Mouse (Mus musculus) intestine, embryonic 15.5 days (tissue): ENCODE measurements around the gene Tmem9. TPM values are rescaled to one million over a fixed set of nuclear protein-coding genes. Genes with fewer than 3 reads are reported as not detected.

ENCODE experiments used
- ATAC-seq: fragments of 200-750 bp; cut with Nextera tagmentation; 2 replicates; pipeline ENCODE4 v1.8.0; 2017; ENCODE audit warnings: moderate TSS enrichment, moderate library complexity
- H3K27ac ChIP-seq: fragments of 300-500 bp; sonication (generic); 2 replicates; pipeline ENCODE4 v1.5.1; 2015; ENCODE audit warnings: mild to moderate bottlenecking, inconsistent platforms
- H3K27me3 ChIP-seq: fragments of 300-500 bp; sonication (generic); replicated peaks from 2 replicates; pipeline ENCODE4 v1.6.1; 2015; ENCODE audit warnings: inconsistent platforms
- H3K36me3 ChIP-seq: fragments of 300-500 bp; sonication (generic); 2 replicates; pipeline ENCODE4 v1.6.1; 2015; ENCODE audit warnings: inconsistent platforms
- H3K4me1 ChIP-seq: fragments of 300-500 bp; sonication (generic); replicated peaks from 2 replicates; pipeline ENCODE4 v1.6.1; 2015; ENCODE audit warnings: inconsistent platforms
- H3K4me2 ChIP-seq: fragments of 300-500 bp; sonication (generic); replicated peaks from 2 replicates; pipeline ENCODE4 v1.6.1; 2015; ENCODE audit warnings: mild to moderate bottlenecking, inconsistent platforms
- H3K4me3 ChIP-seq: fragments of 300-500 bp; sonication (generic); replicated peaks from 2 replicates; pipeline ENCODE4 v1.5.1; 2015; ENCODE audit warnings: inconsistent platforms
- H3K9ac ChIP-seq: fragments of 300-500 bp; sonication (generic); 2 replicates; pipeline ENCODE4 v1.6.1; 2015; ENCODE audit warnings: inconsistent platforms
- H3K9me3 ChIP-seq: fragments of 300-500 bp; sonication (generic); 2 replicates; pipeline ENCODE4 v1.6.1; 2016; ENCODE audit warnings: inconsistent platforms
- WGBS: fragments of 180-500 bp; shearing (Covaris S2); methylation state at CpG from one replicate; pipeline ENCODE4 v1.1.7; 2015; 5-methylcytosine and 5-hydroxymethylcytosine counted together
- polyA plus RNA-seq: library from polyadenylated mRNA; unstranded; fragments of >200 nt; fragmentation: Nextera tagmentation; extraction: Ambion mirVana; gene quantifications from 2 replicates; pipeline ENCODE4 v1.2.1, GENCODE M21; 2015

Tmem9 gene
- polyA plus RNA-seq, 1 experiment from 2014 or later: 142 TPM

- no peak overlapping the region for H3K4me3 ChIP-seq
- 81% methylated on average over 2 of the region's 2 CpGs for WGBS
- no peak overlapping the region for H3K27ac ChIP-seq
- H3K4me1 ChIP-seq: no peaks in the 10 kb centered on the region
- no peaks in the 10 kb centered on the region for H3K36me3 ChIP-seq
- ATAC-seq: peak; percentile 73
- H3K27me3 ChIP-seq: no peaks in the 10 kb centered on the region
- no peak overlapping the region for H3K9ac ChIP-seq
- no peaks in the 10 kb centered on the region for H3K9me3 ChIP-seq
- H3K4me2 ChIP-seq: no peak overlapping the region
Measured at GRCm38 (mm10) chr1:136001438-136001837, 6.5 kb upstream of the Tmem9 start.

- no peak for ATAC-seq
- Histone ChIP-seq H3K27ac (no peak within 1 kb of the TSS), H3K4me2 (peak within 1 kb of the TSS; percentile 83), H3K4me1 (no peaks in the 10 kb centered on the region), H3K36me3 (no peaks in the 10 kb centered on the region), H3K4me3 (peak within 1 kb of the TSS; percentile 47; the same call in 1 of the 2 replicates), H3K9me3 (no peaks in the 10 kb centered on the region), H3K9ac (no peak within 1 kb of the TSS; the same call in 1 of the 2 replicates), H3K27me3 (no peaks in the 10 kb centered on the region)
- WGBS: 84% methylated on average over 3 of the region's 3 CpGs
Measured at GRCm38 (mm10) chr1:136006292-136006748, 1.6 kb upstream of the Tmem9 start, which contains the start of gene Igfn1. TSS of gene Igfn1 (minus strand) at chr1:136006342.

GRCm38 (mm10) chr1:136008159-136008533 is 196 bp downstream of the Tmem9 start:
- no peaks in the 10 kb centered on the region for H3K9me3 ChIP-seq

GRCm38 (mm10) chr1:136010247-136010646 is 2.3 kb downstream of the Tmem9 start:
- H3K36me3 ChIP-seq: no peaks in the 10 kb centered on the region
- no peak overlapping the region for H3K4me3 ChIP-seq
- no peaks in the 10 kb centered on the region for H3K27me3 ChIP-seq
- no peak overlapping the region for H3K27ac ChIP-seq
- no peaks in the 10 kb centered on the region for H3K9me3 ChIP-seq
- H3K4me2 ChIP-seq: no peak overlapping the region
- 92% methylated on average over 4 of the region's 4 CpGs for WGBS
- no peak overlapping the region for H3K9ac ChIP-seq
- ATAC-seq: no peak
- no peaks in the 10 kb centered on the region for H3K4me1 ChIP-seq

More at GRCm38 (mm10) chr1:136008159-136008533, 196 bp downstream of the Tmem9 start:
- H3K27me3 ChIP-seq: no peaks in the 10 kb centered on the region
- H3K4me3 ChIP-seq: peak overlapping the region; percentile 47
- H3K4me2 ChIP-seq: peak overlapping the region; percentile 83
- H3K27ac ChIP-seq: no peak overlapping the region
- H3K9ac ChIP-seq: no peak overlapping the region
- 14% methylated on average over 8 of the region's 8 CpGs for WGBS
- H3K36me3 ChIP-seq: no peaks in the 10 kb centered on the region
- H3K4me1 ChIP-seq: no peaks in the 10 kb centered on the region
- peak; percentile 82 for ATAC-seq

- Histone ChIP-seq H3K9ac (no peak overlapping the region), H3K4me2 (no peak overlapping the region), H3K9me3 (no peaks in the 10 kb centered on the region), H3K27ac (no peak overlapping the region), H3K36me3 (no peaks in the 10 kb centered on the region), H3K27me3 (no peaks in the 10 kb centered on the region), H3K4me1 (0 out of 2 replicates have a peak, but pooled peaks cover 3% of the 10 kb centered on the region), H3K4me3 (no peak overlapping the region)
- no peak for ATAC-seq
- WGBS: 83% methylated on average over 4 of the region's 4 CpGs
Measured at GRCm38 (mm10) chr1:136013513-136013912, 5.6 kb downstream of the Tmem9 start.

GRCm38 (mm10) chr1:136014796-136015502 is 7.0 kb downstream of the Tmem9 start:
- H3K9ac ChIP-seq: no peak overlapping the region
- no peaks in the 10 kb centered on the region for H3K9me3 ChIP-seq
- no peaks in the 10 kb centered on the region for H3K36me3 ChIP-seq
- no peak overlapping the region for H3K4me2 ChIP-seq
- WGBS: 58% methylated on average over 2 of the region's 2 CpGs
- H3K27ac ChIP-seq: no peak overlapping the region
- no peaks in the 10 kb centered on the region for H3K27me3 ChIP-seq
- 0 out of 2 replicates have a peak, but pooled peaks cover 7% of the 10 kb centered on the region for H3K4me1 ChIP-seq
- no peak; the same call in 1 of the 2 replicates for ATAC-seq
- no peak overlapping the region for H3K4me3 ChIP-seq

GRCm38 (mm10) chr1:136017307-136017706 is 9.4 kb downstream of the Tmem9 start:
- 93% methylated on average over 2 of the region's 2 CpGs for WGBS
- peak; percentile 31; the same call in 1 of the 2 replicates for ATAC-seq
- no peak overlapping the region for H3K27ac ChIP-seq
- H3K4me2 ChIP-seq: peak overlapping the region; percentile 92
- H3K27me3 ChIP-seq: no peaks in the 10 kb centered on the region
- no peak overlapping the region for H3K9ac ChIP-seq
- 0 out of 2 replicates have a peak, but pooled peaks cover 7% of the 10 kb centered on the region for H3K4me1 ChIP-seq
- no peaks in the 10 kb centered on the region for H3K36me3 ChIP-seq
- no peaks in the 10 kb centered on the region for H3K9me3 ChIP-seq
- no peak overlapping the region for H3K4me3 ChIP-seq

GRCm38 (mm10) chr1:136017907-136018313 is 10.0 kb downstream of the Tmem9 start:
- Histone ChIP-seq H3K4me3 (peak overlapping the region; percentile 83), H3K9ac (peak overlapping the region; percentile 77), H3K27ac (peak overlapping the region; percentile 67), H3K4me2 (peak overlapping the region; percentile 92), H3K9me3 (no peaks in the 10 kb centered on the region), H3K27me3 (no peaks in the 10 kb centered on the region), H3K36me3 (no peaks in the 10 kb centered on the region), H3K4me1 (0 out of 2 replicates have a peak, but pooled peaks cover 7% of the 10 kb centered on the region)
- peak; percentile 98 for ATAC-seq
- under 1% methylated on average over 22 of the region's 22 CpGs for WGBS

- ATAC-seq: peak; percentile 60
- H3K4me3 ChIP-seq: peak overlapping the region; percentile 83
- peak overlapping the region; percentile 77 for H3K9ac ChIP-seq
- H3K27ac ChIP-seq: peak overlapping the region; percentile 67
- 0 out of 2 replicates have a peak, but pooled peaks cover 4% of the 10 kb centered on the region for H3K36me3 ChIP-seq
- 2% methylated on average over 24 of the region's 24 CpGs for WGBS
- H3K4me2 ChIP-seq: peak overlapping the region; percentile 92
- H3K9me3 ChIP-seq: no peaks in the 10 kb centered on the region
- no peaks in the 10 kb centered on the region for H3K27me3 ChIP-seq
- H3K4me1 ChIP-seq: 0 out of 2 replicates have a peak, but pooled peaks cover 7% of the 10 kb centered on the region
Measured at GRCm38 (mm10) chr1:136018390-136019189, 10.6 kb downstream of the Tmem9 start.

- no peaks in the 10 kb centered on the region for H3K4me1 ChIP-seq
- H3K9ac ChIP-seq: no peak overlapping the region
- WGBS: 70% methylated on average over 7 of the region's 7 CpGs
- ATAC-seq: no peak
- H3K27me3 ChIP-seq: no peaks in the 10 kb centered on the region
- H3K4me2 ChIP-seq: no peak overlapping the region
- no peak overlapping the region for H3K27ac ChIP-seq
- no peak overlapping the region for H3K4me3 ChIP-seq
- no peaks in the 10 kb centered on the region for H3K9me3 ChIP-seq
- H3K36me3 ChIP-seq: peaks cover 50% of the 10 kb centered on the region
Measured at GRCm38 (mm10) chr1:136030201-136030600, 22.3 kb downstream of the Tmem9 start.

- H3K9ac ChIP-seq: no peak overlapping the region
- peaks cover 45% of the 10 kb centered on the region for H3K36me3 ChIP-seq
- H3K27me3 ChIP-seq: no peaks in the 10 kb centered on the region
- H3K4me2 ChIP-seq: no peak overlapping the region
- ATAC-seq: no peak
- H3K4me1 ChIP-seq: no peaks in the 10 kb centered on the region
- no peaks in the 10 kb centered on the region for H3K9me3 ChIP-seq
- no peak overlapping the region for H3K4me3 ChIP-seq
- 75% methylated on average over 8 of the region's 8 CpGs for WGBS
- H3K27ac ChIP-seq: no peak overlapping the region
Measured at GRCm38 (mm10) chr1:136031697-136032096, 23.7 kb downstream of the Tmem9 start.

- 53% methylated on average over 7 of the region's 7 CpGs for WGBS
- no peaks in the 10 kb centered on the region for H3K9me3 ChIP-seq
- no peak overlapping the region for H3K27ac ChIP-seq
- no peak for ATAC-seq
- H3K4me3 ChIP-seq: no peak overlapping the region
- H3K27me3 ChIP-seq: no peaks in the 10 kb centered on the region
- peaks cover 39% of the 10 kb centered on the region for H3K36me3 ChIP-seq
- no peak overlapping the region for H3K4me2 ChIP-seq
- H3K4me1 ChIP-seq: no peaks in the 10 kb centered on the region
- H3K9ac ChIP-seq: no peak overlapping the region
Measured at GRCm38 (mm10) chr1:136032961-136033360, 25.0 kb downstream of the Tmem9 start.
